Mouse (Mus musculus): ENCODE results near the gene Ufsp1. TPM values are rescaled to one million over a fixed set of nuclear protein-coding genes. Genes with fewer than 3 reads are reported as not detected.
A peak's percentile ranks its signal among the peaks of the same experiment; 100 is the strongest.

The Ufsp1 gene
- polyA plus RNA-seq, 2 experiments = 6.3 to 9.4 TPM

DNA sequence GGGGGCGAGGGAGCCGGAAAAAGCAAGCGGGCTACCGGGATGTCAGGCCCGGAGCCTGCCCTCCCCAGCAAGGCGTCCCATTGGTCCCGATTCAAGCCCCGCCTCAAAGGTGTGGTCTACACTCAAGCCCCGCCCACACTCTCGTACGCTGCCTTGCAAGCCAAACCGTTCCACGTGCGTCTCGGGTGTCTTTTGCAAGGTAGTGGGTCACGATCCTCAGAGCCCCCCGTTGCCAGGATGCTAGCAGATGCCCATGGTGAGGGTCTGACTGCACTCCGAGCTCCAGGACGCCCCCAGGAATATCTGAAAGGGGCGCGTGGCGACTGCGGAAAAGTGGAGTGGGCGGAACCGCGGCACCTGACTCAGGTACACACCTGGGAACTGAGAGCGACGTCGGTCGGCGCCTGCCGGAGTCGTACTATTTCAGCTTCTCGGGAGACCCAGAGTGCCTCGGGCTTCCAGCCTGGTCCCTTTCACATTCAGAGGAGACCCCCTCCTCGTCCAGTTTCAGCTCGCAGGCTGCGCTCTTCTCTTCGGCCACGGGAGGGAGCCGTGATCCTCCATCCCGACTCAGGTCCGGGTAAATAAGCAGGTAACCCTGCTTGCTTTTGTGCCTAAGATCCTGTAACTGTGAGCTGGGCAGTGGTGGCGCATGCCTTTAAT is 39.2 kb downstream of the Ufsp1 start, which contains the start of gene Slc12a9:
TSS of gene Slc12a9 (minus strand) at position 86 of the 663 bp plus-strand sequence.
- Histone ChIP-seq H3K9me3 (ENCODE audit: control insufficient read depth, low read length) (no peaks in the 10 kb centered on the region), H3K9ac (replicated peaks) (peak within 1 kb of the TSS; percentile 35; the same call in 1 of the 2 replicates), H3K27me3 (ENCODE audit: control insufficient read depth, insufficient read depth, low read length) (no peaks in the 10 kb centered on the region), H3K4me1 (replicated peaks; ENCODE audit: control insufficient read depth in 2 of 2, insufficient read depth in 2 of 2, low read length in 1 of 2) (peaks cover 0 to 16% of the 10 kb centered on the region in 2 experiments; a peak in 2 of 4 replicates), H3K4me2 (ENCODE audit: low read depth) (peak within 1 kb of the TSS; percentile 86), H3K4me3 (ENCODE audit: insufficient read depth in 1 of 2, low read depth in 2 of 2, low read length in 2 of 2) (peak within 1 kb of the TSS; percentile 61 to 77), H3K36me3 (replicated peaks; ENCODE audit: control insufficient read depth, insufficient read depth, low read depth) (no peaks in the 10 kb centered on the region), H3K27ac (no peak within 1 kb of the TSS)
- peak; percentile 76 to 81 (median 78) for DNase-seq (ENCODE audit: low read depth in 3 of 3, low spot score in 3 of 3)
- ATAC-seq (ENCODE audit: insufficient read depth) = peak; percentile 82
- WGBS (ENCODE audit: insufficient replicate concordance) = under 1% methylated on average over 44 of the region's 44 CpGs
- TF ChIP-seq CTCF (IDR thresholded peaks at IDR 0.05; ENCODE audit: low read depth) (peak; percentile 85), EP300 (IDR thresholded peaks at IDR 0.05; ENCODE audit: low read depth) (no peak)

DNA sequence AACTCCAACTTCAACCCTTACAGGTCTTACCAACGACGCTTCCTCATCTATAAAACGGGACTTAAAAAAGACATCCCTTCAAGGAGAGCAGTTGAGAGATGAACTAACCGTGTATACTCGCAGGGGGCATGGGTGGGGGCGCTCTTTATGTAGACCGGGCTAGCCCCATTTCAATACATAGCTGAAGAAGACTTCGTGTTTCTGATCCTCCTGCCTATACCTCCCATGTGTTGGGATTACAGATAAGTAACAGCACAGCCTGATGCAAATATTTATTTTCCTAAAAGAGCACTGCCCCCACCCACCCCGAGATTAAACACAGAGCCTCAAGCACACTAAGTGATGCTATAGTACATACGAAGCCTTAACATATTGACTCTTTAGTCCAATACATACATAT is 39.9 kb downstream of the Ufsp1 start:
- TF ChIP-seq EP300 (IDR thresholded peaks at IDR 0.05; ENCODE audit: low read depth) (no peak), CTCF (IDR thresholded peaks at IDR 0.05; ENCODE audit: low read depth) (no peak)
- H3K4me2 ChIP-seq (ENCODE audit: low read depth) = peak overlapping the region; percentile 86
- H3K4me1 ChIP-seq (replicated peaks; ENCODE audit: control insufficient read depth in 2 of 2, insufficient read depth in 2 of 2, low read length in 1 of 2) = peaks cover 2 to 20% of the 10 kb centered on the region in 2 experiments; a peak in 2 of 4 replicates
- no peak overlapping the region for H3K27ac ChIP-seq
- no peaks in the 10 kb centered on the region for H3K36me3 ChIP-seq (replicated peaks; ENCODE audit: control insufficient read depth, insufficient read depth, low read depth)
- H3K27me3 ChIP-seq (ENCODE audit: control insufficient read depth, insufficient read depth, low read length) = no peaks in the 10 kb centered on the region
- DNase-seq (ENCODE audit: low read depth in 3 of 3, low spot score in 3 of 3) (no peak), ATAC-seq (ENCODE audit: insufficient read depth) (no peak)
- H3K9ac ChIP-seq (replicated peaks) = no peak overlapping the region
- no peak overlapping the region for H3K4me3 ChIP-seq (ENCODE audit: insufficient read depth in 1 of 2, low read depth in 2 of 2, low read length in 2 of 2)
- 29% methylated on average over 10 of the region's 10 CpGs for WGBS (ENCODE audit: insufficient replicate concordance)
- no peaks in the 10 kb centered on the region for H3K9me3 ChIP-seq (ENCODE audit: control insufficient read depth, low read length)

DNA sequence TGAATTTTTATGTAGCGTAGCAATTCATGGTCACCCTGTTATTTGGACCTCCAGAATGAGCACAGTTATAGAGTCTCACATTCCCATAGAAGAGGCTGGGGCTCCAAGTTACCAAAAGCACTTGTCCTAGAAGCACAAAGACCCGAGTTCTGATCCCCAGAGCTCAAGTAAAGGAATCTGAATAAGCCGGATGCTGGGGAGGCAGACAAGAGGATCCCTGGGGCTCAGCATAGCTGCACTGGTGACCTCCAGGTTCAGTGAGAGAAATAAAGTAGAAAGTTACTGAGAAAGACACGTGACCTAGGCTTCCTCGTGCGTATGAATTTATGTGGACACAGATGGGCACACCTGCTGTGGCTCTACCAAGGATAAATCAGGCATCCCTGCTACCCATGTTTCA is 40.6 kb downstream of the Ufsp1 start:
- DNase-seq (ENCODE audit: low read depth in 3 of 3, low spot score in 3 of 3) (no peak), ATAC-seq (ENCODE audit: insufficient read depth) (no peak)
- WGBS (ENCODE audit: insufficient replicate concordance) = 69% methylated on average over 6 of the region's 6 CpGs
- no peaks in the 10 kb centered on the region for H3K9me3 ChIP-seq (ENCODE audit: control insufficient read depth, low read length)
- no peak overlapping the region for H3K9ac ChIP-seq (replicated peaks)
- TF ChIP-seq CTCF (IDR thresholded peaks at IDR 0.05; ENCODE audit: low read depth) (no peak), EP300 (IDR thresholded peaks at IDR 0.05; ENCODE audit: low read depth) (no peak)
- H3K36me3 ChIP-seq (replicated peaks; ENCODE audit: control insufficient read depth, insufficient read depth, low read depth) = no peaks in the 10 kb centered on the region
- H3K4me3 ChIP-seq (ENCODE audit: insufficient read depth in 1 of 2, low read depth in 2 of 2, low read length in 2 of 2) = no peak overlapping the region
- H3K4me2 ChIP-seq (ENCODE audit: low read depth) = no peak overlapping the region
- H3K27ac ChIP-seq = no peak overlapping the region
- H3K4me1 ChIP-seq (replicated peaks; ENCODE audit: control insufficient read depth in 2 of 2, insufficient read depth in 2 of 2, low read length in 1 of 2) = peaks cover 2 to 21% of the 10 kb centered on the region in 2 experiments; a peak in 2 of 4 replicates
- no peaks in the 10 kb centered on the region for H3K27me3 ChIP-seq (ENCODE audit: control insufficient read depth, insufficient read depth, low read length)

DNA sequence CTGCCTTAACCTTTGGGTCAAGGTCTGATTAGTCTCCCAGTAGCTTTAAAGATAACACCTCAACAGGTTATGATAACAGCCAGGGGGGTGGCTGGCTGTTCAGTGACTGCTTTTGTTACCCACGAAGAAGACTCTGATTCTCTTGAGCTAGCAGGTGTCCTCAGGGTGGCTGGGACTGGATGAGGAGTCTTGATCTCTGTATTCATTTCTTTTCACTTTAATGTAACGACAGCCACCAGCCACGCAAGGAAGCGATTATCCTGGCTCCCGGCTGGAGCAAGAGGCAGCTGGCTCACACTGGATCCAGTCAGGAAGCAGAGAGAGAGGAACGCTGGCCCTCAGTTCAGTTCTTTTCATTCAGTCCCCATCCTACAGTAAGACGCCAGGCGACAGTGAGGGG is 42.8 kb downstream of the Ufsp1 start:
- H3K4me2 ChIP-seq (ENCODE audit: low read depth) = no peak overlapping the region; the same call in 1 of the 2 replicates
- TF ChIP-seq EP300 (IDR thresholded peaks at IDR 0.05; ENCODE audit: low read depth) = no peak
- no peak for TF ChIP-seq CTCF (IDR thresholded peaks at IDR 0.05; ENCODE audit: low read depth)
- no peak overlapping the region for H3K4me3 ChIP-seq (ENCODE audit: insufficient read depth in 1 of 2, low read depth in 2 of 2, low read length in 2 of 2)
- H3K9ac ChIP-seq (replicated peaks) = no peak overlapping the region
- WGBS (ENCODE audit: insufficient replicate concordance) = 68% methylated on average over 8 of the region's 8 CpGs
- peaks cover 2 to 24% of the 10 kb centered on the region in 2 experiments; a peak in 2 of 4 replicates for H3K4me1 ChIP-seq (replicated peaks; ENCODE audit: control insufficient read depth in 2 of 2, insufficient read depth in 2 of 2, low read length in 1 of 2)
- DNase-seq (ENCODE audit: low read depth in 3 of 3, low spot score in 3 of 3) (no peak), ATAC-seq (ENCODE audit: insufficient read depth) (no peak)
- no peaks in the 10 kb centered on the region for H3K36me3 ChIP-seq (replicated peaks; ENCODE audit: control insufficient read depth, insufficient read depth, low read depth)
- no peaks in the 10 kb centered on the region for H3K27me3 ChIP-seq (ENCODE audit: control insufficient read depth, insufficient read depth, low read length)
- no peaks in the 10 kb centered on the region for H3K9me3 ChIP-seq (ENCODE audit: control insufficient read depth, low read length)
- H3K27ac ChIP-seq = no peak overlapping the region

DNA sequence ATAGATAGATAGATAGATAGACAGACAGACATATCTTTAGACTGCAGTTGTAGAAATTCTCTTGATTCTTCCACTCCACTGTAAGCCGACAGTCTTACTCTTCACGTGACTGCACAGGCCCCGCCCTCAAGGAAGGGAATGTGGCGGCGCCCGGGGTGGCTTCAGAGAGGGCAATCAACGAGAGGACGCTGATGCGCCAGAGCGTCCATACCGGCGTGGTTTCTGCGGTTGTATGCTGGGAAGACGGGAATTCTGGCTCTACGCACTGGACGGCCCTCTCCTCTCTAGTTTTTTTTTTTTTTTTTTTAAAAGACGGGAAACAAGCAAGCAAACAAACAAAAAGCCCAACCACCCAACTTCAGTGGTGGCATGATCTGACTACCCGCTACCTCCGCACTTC is 43.8 kb downstream of the Ufsp1 start:
- Histone ChIP-seq H3K27ac (no peak overlapping the region), H3K9ac (replicated peaks) (peak overlapping the region; percentile 67), H3K4me2 (ENCODE audit: low read depth) (peak overlapping the region; percentile 83), H3K27me3 (ENCODE audit: control insufficient read depth, insufficient read depth, low read length) (no peaks in the 10 kb centered on the region), H3K9me3 (ENCODE audit: control insufficient read depth, low read length) (no peaks in the 10 kb centered on the region), H3K4me3 (ENCODE audit: insufficient read depth in 1 of 2, low read depth in 2 of 2, low read length in 2 of 2) (peak overlapping the region; percentile 56 to 82), H3K36me3 (replicated peaks; ENCODE audit: control insufficient read depth, insufficient read depth, low read depth) (no peaks in the 10 kb centered on the region), H3K4me1 (replicated peaks; ENCODE audit: control insufficient read depth in 2 of 2, insufficient read depth in 2 of 2, low read length in 1 of 2) (peaks cover 2 to 20% of the 10 kb centered on the region in 2 experiments; a peak in 2 of 4 replicates)
- ATAC-seq (ENCODE audit: insufficient read depth) = peak; percentile 66
- under 1% methylated on average over 19 of the region's 19 CpGs for WGBS (ENCODE audit: insufficient replicate concordance)
- peak; percentile 55 to 71 (median 65) for DNase-seq (ENCODE audit: low read depth in 3 of 3, low spot score in 3 of 3)
- no peak for TF ChIP-seq EP300 (IDR thresholded peaks at IDR 0.05; ENCODE audit: low read depth)
- no peak for TF ChIP-seq CTCF (IDR thresholded peaks at IDR 0.05; ENCODE audit: low read depth)

All from liver, embryonic 14.5 days (tissue).